Mouse (Mus musculus) hindbrain, embryonic 15.5 days (tissue): ENCODE results near the gene S1pr3. TPM values are rescaled to one million over a fixed set of nuclear protein-coding genes. Genes with fewer than 3 reads are reported as not detected.

ENCODE experiments used
- ATAC-seq: fragments of 200-750 bp; cut with Nextera tagmentation; 2 replicates; pipeline ENCODE4 v1.8.0; 2017; ENCODE audit warnings: low read depth, moderate number of reproducible peaks, moderate TSS enrichment; ENCODE audit not compliant: low FRiP score
- H3K27ac ChIP-seq: fragments of 300-500 bp; sonication (generic); replicated peaks from 2 replicates; pipeline ENCODE4 v1.5.1; 2015; ENCODE audit warnings: mild to moderate bottlenecking, inconsistent platforms
- H3K27me3 ChIP-seq: fragments of 300-500 bp; sonication (generic); 2 replicates; pipeline ENCODE4 v1.6.1; 2015; ENCODE audit warnings: control low read depth, inconsistent platforms
- H3K36me3 ChIP-seq: fragments of 300-500 bp; sonication (generic); 2 replicates; pipeline ENCODE4 v1.6.1; 2015; ENCODE audit warnings: control low read depth, inconsistent platforms
- H3K4me1 ChIP-seq: fragments of 300-500 bp; sonication (generic); replicated peaks from 2 replicates; pipeline ENCODE4 v1.6.1; 2015; ENCODE audit warnings: control low read depth, inconsistent platforms
- H3K4me2 ChIP-seq: fragments of 300-500 bp; sonication (generic); 2 replicates; pipeline ENCODE4 v1.6.1; 2015; ENCODE audit warnings: moderate library complexity, mild to moderate bottlenecking, inconsistent platforms
- H3K4me3 ChIP-seq: fragments of 300-500 bp; sonication (generic); 2 replicates; pipeline ENCODE4 v1.5.1; 2015; ENCODE audit warnings: mild to moderate bottlenecking, inconsistent platforms
- H3K9ac ChIP-seq: fragments of 300-500 bp; sonication (generic); 2 replicates; pipeline ENCODE4 v1.6.1; 2015; ENCODE audit warnings: inconsistent platforms
- H3K9me3 ChIP-seq: fragments of 300-500 bp; sonication (generic); 2 replicates; pipeline ENCODE4 v1.6.1; 2016; ENCODE audit warnings: control low read depth, inconsistent platforms
- WGBS: fragments of 180-500 bp; shearing (Covaris S2); methylation state at CpG from one replicate; pipeline ENCODE4 v1.1.7; 2015; 5-methylcytosine and 5-hydroxymethylcytosine counted together
- polyA plus RNA-seq: library from polyadenylated mRNA; unstranded; fragments of >200 nt; fragmentation: Nextera tagmentation; extraction: Ambion mirVana; gene quantifications from 2 replicates; pipeline ENCODE4 v1.2.1, GENCODE M21; 2015

The S1pr3 gene
- polyA plus RNA-seq, 1 experiment from 2014 or later: 15.3 TPM

- H3K27ac ChIP-seq: no peak overlapping the region
- 83% methylated on average over 2 of the region's 2 CpGs for WGBS
- no peak overlapping the region for H3K9ac ChIP-seq
- H3K4me1 ChIP-seq: no peaks in the 10 kb centered on the region
- H3K4me2 ChIP-seq: no peak overlapping the region
- no peaks in the 10 kb centered on the region for H3K36me3 ChIP-seq
- no peaks in the 10 kb centered on the region for H3K9me3 ChIP-seq
- ATAC-seq: no peak
- H3K4me3 ChIP-seq: no peak overlapping the region
- H3K27me3 ChIP-seq: no peaks in the 10 kb centered on the region
Observed at GRCm38 (mm10) chr13:51384899-51385298, 23.5 kb upstream of the S1pr3 start.

GRCm38 (mm10) chr13:51387908-51388307, 20.5 kb upstream of the S1pr3 start:
- Histone ChIP-seq H3K36me3 (no peaks in the 10 kb centered on the region), H3K4me1 (no peaks in the 10 kb centered on the region), H3K9me3 (no peaks in the 10 kb centered on the region), H3K4me3 (no peak overlapping the region), H3K4me2 (no peak overlapping the region), H3K27ac (no peak overlapping the region), H3K9ac (no peak overlapping the region), H3K27me3 (no peaks in the 10 kb centered on the region)
- 54% methylated on average over 4 of the region's 4 CpGs for WGBS
- no peak for ATAC-seq

- ATAC-seq: no peak
- Histone ChIP-seq H3K4me2 (no peak overlapping the region), H3K36me3 (no peaks in the 10 kb centered on the region), H3K27me3 (no peaks in the 10 kb centered on the region), H3K4me1 (no peaks in the 10 kb centered on the region), H3K27ac (no peak overlapping the region), H3K4me3 (no peak overlapping the region), H3K9ac (no peak overlapping the region), H3K9me3 (no peaks in the 10 kb centered on the region)
- WGBS: 76% methylated on average over 4 of the region's 4 CpGs
Observed at GRCm38 (mm10) chr13:51390398-51390797, 18.0 kb upstream of the S1pr3 start.

- H3K9ac ChIP-seq: no peak overlapping the region
- no peaks in the 10 kb centered on the region for H3K27me3 ChIP-seq
- no peaks in the 10 kb centered on the region for H3K36me3 ChIP-seq
- 91% methylated on average over 6 of the region's 6 CpGs for WGBS
- H3K9me3 ChIP-seq: no peaks in the 10 kb centered on the region
- H3K4me3 ChIP-seq: no peak overlapping the region
- no peak overlapping the region for H3K27ac ChIP-seq
- H3K4me2 ChIP-seq: no peak overlapping the region
- no peaks in the 10 kb centered on the region for H3K4me1 ChIP-seq
- ATAC-seq: peak; percentile 23; the same call in 1 of the 2 replicates
Observed at GRCm38 (mm10) chr13:51391359-51391916, 17.0 kb upstream of the S1pr3 start.

GRCm38 (mm10) chr13:51392256-51392655, 16.2 kb upstream of the S1pr3 start:
- no peaks in the 10 kb centered on the region for H3K9me3 ChIP-seq
- H3K27me3 ChIP-seq: no peaks in the 10 kb centered on the region
- no peak overlapping the region for H3K4me3 ChIP-seq
- no peak for ATAC-seq
- H3K9ac ChIP-seq: no peak overlapping the region
- H3K4me2 ChIP-seq: no peak overlapping the region
- no peak overlapping the region for H3K27ac ChIP-seq
- H3K36me3 ChIP-seq: no peaks in the 10 kb centered on the region
- WGBS: 38% methylated on average over 1 of the region's 1 CpGs
- no peaks in the 10 kb centered on the region for H3K4me1 ChIP-seq

DNA sequence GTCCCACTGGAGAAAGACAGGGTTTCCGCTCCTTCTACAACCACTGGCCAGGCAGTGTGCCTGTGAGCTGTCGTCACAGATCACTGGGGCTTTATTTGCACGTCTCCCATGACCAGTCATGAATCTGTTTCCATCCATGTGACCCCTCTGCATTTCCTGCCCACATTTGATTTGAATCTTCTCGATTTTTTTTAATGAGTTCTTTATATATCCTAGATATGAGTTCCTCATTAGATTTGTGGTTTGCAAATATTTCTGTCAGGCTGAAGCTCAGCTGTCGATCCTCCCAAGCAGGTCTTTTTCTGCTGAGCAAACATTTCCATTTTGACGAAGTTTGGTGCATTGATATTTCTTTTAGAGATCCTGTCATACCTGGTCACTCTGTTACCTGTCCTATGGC, 10.6 kb upstream of the S1pr3 start:
- Histone ChIP-seq H3K4me2 (no peak overlapping the region), H3K4me1 (peaks cover 14% of the 10 kb centered on the region), H3K9me3 (no peaks in the 10 kb centered on the region), H3K27ac (no peak overlapping the region), H3K4me3 (no peak overlapping the region), H3K9ac (no peak overlapping the region), H3K36me3 (no peaks in the 10 kb centered on the region), H3K27me3 (no peaks in the 10 kb centered on the region)
- WGBS: 91% methylated on average over 6 of the region's 6 CpGs
- no peak for ATAC-seq

DNA sequence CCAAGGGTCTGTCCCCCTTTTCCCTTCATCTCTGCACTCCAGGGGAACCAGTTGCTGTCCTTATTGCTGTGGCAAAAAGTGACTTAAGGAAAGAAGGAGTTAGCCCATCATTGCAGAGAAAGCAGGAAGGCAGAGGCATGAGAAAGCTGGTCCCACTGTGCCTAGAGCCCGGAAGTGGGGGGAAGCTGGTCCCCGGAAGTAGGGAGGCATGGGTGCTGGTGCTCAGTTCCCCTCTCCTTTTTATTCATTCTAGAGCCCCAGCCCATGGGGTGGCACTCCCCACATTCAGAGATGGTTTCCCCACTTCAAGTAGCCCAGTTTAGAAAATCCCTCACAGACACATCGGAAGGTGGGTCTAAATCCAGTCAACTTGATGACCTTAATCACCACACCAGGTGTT, 8.9 kb upstream of the S1pr3 start:
- ATAC-seq: no peak
- WGBS: 94% methylated on average over 3 of the region's 3 CpGs
- Histone ChIP-seq H3K27ac (no peak overlapping the region), H3K4me1 (peaks cover 14% of the 10 kb centered on the region), H3K9ac (no peak overlapping the region), H3K9me3 (no peaks in the 10 kb centered on the region), H3K4me2 (no peak overlapping the region), H3K4me3 (no peak overlapping the region), H3K36me3 (no peaks in the 10 kb centered on the region), H3K27me3 (no peaks in the 10 kb centered on the region)

GRCm38 (mm10) chr13:51400186-51400719, 8.2 kb upstream of the S1pr3 start:
- Histone ChIP-seq H3K4me2 (peak overlapping the region; percentile 85), H3K9ac (peak overlapping the region; percentile 47), H3K4me3 (peak overlapping the region; percentile 40), H3K27ac (peak overlapping the region; percentile 67), H3K4me1 (peaks cover 14% of the 10 kb centered on the region), H3K36me3 (no peaks in the 10 kb centered on the region), H3K27me3 (no peaks in the 10 kb centered on the region), H3K9me3 (no peaks in the 10 kb centered on the region)
- WGBS: 25% methylated on average over 14 of the region's 14 CpGs
- ATAC-seq: peak; percentile 74

- Histone ChIP-seq H3K4me1 (peaks cover 14% of the 10 kb centered on the region), H3K27me3 (no peaks in the 10 kb centered on the region), H3K4me2 (peak overlapping the region; percentile 85), H3K9me3 (no peaks in the 10 kb centered on the region), H3K36me3 (no peaks in the 10 kb centered on the region), H3K9ac (peak overlapping the region; percentile 47), H3K4me3 (peak overlapping the region; percentile 40), H3K27ac (peak overlapping the region; percentile 67)
- peak; percentile 89 for ATAC-seq
- WGBS: 7% methylated on average over 20 of the region's 20 CpGs
Observed at GRCm38 (mm10) chr13:51400736-51401501, 7.5 kb upstream of the S1pr3 start.

DNA sequence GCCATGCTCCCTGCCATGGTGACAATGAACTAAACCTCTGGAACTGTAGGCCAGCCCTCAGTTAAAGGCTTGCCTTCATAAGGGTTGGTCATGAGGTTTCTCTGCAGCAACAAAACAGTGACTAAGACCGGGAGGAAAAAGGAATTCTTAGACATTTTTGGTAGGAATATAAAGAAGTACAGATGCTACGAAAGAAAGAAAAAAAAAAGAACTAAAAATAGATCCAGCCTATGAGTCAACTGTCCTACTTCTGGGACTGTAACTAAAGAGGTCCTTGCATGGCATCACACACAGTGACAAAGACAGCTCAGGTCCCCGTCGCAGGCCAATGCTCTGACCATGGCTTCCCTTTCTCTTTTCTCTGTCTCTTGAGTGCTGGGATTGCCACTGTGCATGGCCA, 3.9 kb upstream of the S1pr3 start:
- H3K9me3 ChIP-seq: no peaks in the 10 kb centered on the region
- H3K4me3 ChIP-seq: no peak overlapping the region
- no peak overlapping the region for H3K9ac ChIP-seq
- ATAC-seq: no peak
- H3K36me3 ChIP-seq: no peaks in the 10 kb centered on the region
- peaks cover 9% of the 10 kb centered on the region; the same call in 1 of the 2 replicates for H3K27me3 ChIP-seq
- peaks cover 32% of the 10 kb centered on the region for H3K4me1 ChIP-seq
- no peak overlapping the region for H3K27ac ChIP-seq
- no peak overlapping the region for H3K4me2 ChIP-seq
- 92% methylated on average over 4 of the region's 4 CpGs for WGBS

- Histone ChIP-seq H3K36me3 (no peaks in the 10 kb centered on the region), H3K4me1 (peaks cover 26% of the 10 kb centered on the region), H3K4me2 (no peak overlapping the region), H3K9me3 (no peaks in the 10 kb centered on the region), H3K27me3 (peaks cover 15% of the 10 kb centered on the region; the same call in 1 of the 2 replicates), H3K9ac (no peak overlapping the region), H3K4me3 (no peak overlapping the region), H3K27ac (no peak overlapping the region)
- 94% methylated on average over 13 of the region's 13 CpGs for WGBS
- no peak for ATAC-seq
Observed at GRCm38 (mm10) chr13:51405731-51406320, 2.6 kb upstream of the S1pr3 start.

DNA sequence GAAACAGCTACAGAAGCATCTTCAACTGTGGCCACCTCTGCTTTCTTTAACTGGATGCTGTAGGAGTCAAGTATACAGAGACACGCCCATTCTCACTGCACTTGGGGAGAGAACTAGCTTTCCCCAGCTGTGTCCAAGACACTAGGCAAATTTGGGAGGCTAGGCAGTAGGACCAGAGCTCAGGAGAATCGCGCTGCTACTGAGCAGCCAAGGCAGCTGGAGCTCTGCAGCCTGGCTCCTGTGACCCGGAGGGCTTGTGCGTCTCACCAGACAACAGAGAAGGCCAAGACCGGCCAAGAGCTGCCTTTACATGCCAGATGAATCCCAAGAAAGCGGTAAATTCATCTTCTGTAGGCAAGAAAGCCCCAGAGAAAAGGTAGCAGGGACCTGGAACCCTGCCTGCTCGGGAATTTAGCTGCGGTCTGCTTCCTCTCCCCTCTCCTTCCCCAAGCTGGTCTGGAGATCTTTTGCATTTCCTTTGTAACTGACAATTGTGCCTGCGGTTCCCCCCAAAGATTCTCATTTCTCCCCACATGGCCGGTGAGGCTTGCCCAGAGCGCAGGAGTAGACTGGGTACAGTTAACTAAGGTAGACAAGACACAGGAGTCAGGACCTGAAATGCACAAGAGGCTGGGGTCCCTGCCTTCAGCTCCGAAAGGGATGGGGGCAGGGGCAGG, 760 bp upstream of the S1pr3 start:
- Histone ChIP-seq H3K27ac (no peak overlapping the region), H3K4me1 (peaks cover 18% of the 10 kb centered on the region), H3K27me3 (peaks cover 15% of the 10 kb centered on the region; the same call in 1 of the 2 replicates), H3K9me3 (no peaks in the 10 kb centered on the region), H3K4me3 (no peak overlapping the region), H3K4me2 (peak overlapping the region; percentile 65), H3K36me3 (no peaks in the 10 kb centered on the region), H3K9ac (no peak overlapping the region)
- ATAC-seq: peak; percentile 31; the same call in 1 of the 2 replicates
- WGBS: 31% methylated on average over 13 of the region's 13 CpGs
